Mouse (Mus musculus): ENCODE measurements around the gene Tril.

Gene Tril

DNA sequence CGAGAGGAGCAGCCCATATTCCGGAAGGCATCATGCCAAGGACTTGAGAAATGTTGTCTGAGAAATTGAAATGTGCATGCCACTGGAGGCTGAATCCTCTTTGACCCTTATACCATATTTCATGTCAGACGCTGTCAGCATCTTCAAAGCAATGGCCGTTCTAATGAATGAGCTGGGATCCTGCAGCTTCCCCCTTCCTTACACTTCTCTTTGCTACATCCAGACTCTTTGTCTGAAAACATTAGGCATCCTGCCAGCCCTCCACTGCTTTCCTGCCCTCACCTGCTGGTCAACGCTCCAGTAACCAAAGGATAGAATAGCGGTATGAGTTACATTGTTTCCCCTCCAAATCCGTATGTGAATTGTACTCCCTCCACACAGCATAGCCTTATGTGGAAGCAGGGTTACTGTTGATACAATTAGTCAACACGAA lies 14.0 kb downstream of the Tril start:
- no peak for DNase-seq (ENCODE audit: low spot score in 2 of 2)

DNA sequence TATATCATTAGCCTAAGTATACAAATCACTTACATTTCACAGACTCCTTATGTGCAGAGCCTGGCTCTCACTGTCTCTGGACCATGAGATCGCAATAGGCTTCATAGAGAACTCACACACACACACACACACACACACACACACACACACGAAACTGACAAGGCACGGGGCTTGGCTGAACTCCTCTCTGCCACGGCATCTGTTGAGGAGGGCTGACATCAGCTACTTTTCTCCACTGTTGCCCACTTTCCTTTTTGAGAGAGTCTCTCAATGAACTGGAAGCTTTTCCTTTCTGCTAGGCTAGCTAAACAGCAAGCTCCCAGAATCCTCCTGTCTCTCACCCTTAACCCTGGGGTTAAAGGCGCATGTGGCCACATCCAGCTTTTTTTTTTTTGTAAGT lies 14.6 kb downstream of the Tril start:
- DNase-seq (ENCODE audit: low spot score in 2 of 2): no peak

DNA sequence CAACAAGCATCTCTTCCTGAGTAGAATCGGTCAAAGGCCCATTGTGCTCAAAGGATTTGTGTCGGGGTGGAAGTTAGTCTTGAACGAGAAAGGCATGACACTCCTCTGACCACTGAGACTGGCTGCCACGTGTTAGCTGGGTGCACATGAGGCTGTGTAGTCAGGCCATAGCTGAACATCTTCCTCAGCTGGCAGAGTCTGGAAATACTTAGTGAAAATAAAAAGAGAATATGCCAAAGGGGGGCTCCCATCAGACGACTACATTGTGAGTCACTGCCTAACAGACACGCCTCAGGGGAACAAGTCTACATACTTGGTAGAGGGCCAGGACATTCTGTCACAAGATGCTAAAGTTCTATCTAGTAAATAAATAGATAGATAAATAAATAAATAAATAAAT lies 16.5 kb downstream of the Tril start:
- no peak for DNase-seq (ENCODE audit: low spot score in 2 of 2)

DNA sequence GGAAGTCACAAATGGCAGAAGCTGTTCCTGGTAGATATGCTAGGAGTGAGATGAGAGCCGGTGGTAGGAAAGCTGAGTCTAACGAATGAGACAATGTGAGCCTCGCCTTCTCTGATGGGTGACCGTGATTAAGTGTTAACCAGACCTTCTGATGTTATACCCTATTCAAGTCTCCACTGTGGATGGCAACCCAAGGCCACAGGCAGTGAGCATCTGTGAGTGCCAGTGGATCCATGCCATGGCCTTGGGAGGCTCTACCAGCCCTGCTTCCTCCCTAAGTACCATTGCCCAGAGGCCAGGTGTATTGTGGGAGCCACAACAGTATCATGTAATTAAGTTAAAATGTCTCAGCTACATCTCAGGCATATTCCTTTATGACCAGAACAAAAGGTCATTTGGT lies 17.1 kb downstream of the Tril start:
- DNase-seq (ENCODE audit: low spot score in 2 of 2): no peak

DNA sequence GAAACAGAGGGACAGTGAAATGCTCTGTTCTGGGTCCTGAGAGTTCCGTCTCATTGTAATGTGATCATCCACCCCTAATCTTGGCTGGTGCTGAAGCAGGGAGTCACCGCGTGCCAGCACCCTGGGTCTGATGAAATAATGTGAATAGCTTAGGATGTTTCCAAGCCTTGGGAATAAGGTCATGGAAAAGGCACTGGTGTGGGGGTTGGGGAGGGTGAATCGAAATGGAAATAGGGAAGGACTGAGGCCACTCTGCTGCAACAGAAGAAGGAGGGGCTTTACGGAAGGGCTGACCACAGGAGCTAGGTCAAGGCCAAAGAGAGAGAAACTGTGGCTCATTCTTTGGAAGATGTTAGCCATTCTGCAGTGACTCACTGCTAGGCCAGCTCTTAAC lies 18.7 kb downstream of the Tril start:
- DNase-seq (ENCODE audit: low spot score in 2 of 2): no peak

DNA sequence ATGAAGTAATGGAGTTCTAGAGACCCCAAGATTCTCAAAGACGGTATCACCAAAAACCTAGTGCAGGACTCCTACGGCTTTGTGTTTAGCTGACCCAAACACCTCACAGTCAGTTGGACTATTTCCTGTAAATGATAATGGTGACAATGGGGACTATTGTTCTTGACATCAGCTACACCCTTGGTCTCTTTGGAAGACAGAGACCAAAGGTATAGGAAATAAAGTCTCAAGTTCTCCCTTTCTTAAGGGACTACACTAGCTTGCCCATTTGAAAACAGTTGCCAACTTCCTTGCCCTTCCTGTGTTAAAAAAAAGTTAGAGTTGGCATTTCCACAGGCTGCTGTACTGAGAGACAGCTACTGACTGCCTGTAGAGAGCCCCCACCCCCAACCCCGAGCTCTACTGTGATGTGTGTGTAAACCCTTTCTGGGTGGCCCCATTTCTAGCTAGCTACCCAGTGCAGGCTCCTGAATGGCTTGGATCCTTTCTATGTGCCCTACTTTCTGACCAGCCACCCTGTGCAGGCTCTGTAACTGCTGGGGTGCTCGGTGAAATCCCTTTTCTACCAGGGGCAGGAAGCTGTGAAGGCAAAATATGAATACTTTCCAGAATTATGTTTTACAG lies 19.2 kb downstream of the Tril start:
- no peak for DNase-seq (ENCODE audit: low spot score in 2 of 2)

DNA sequence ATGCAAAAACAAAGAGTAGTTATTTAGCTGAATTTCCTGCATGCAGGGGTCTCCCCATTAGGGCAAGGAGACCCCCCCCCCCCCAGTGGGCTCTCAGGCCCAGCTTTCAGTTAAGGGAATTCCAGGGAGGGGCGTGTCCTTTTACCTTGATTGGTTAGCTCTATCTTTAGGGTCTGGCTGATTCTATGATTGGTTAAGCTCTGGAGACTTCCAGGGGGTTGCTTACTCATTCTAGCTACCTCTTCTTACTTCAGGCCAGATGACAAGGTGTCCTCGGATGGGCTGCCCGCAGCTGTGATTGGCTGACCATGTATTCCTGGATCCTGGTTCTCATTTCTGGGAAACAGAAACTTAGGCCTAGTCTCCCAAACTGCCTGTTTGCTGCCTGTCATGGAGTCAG lies 21.8 kb downstream of the Tril start:
- DNase-seq (ENCODE audit: low spot score in 2 of 2): no peak

DNA sequence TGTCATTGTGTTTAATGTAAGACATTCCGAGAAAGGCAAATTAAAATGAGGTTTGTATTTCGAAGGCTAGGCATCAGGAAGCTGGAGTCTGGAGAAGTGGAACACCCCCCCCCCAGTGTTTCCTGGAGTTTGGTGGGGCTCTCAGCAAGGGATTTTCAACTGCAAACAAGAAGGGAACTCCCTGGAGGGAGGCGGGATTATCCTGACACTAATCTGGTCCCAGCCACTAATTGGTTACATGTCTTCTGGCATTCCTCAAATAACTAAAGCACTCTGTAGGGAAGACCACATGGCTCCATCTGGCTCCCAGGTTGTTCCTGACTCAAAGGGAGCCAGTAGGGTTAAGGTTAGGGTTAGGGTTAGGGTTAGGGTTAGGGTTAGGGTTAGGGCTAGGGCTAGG lies 23.8 kb downstream of the Tril start:
- no peak for DNase-seq (ENCODE audit: low spot score in 2 of 2)

DNA sequence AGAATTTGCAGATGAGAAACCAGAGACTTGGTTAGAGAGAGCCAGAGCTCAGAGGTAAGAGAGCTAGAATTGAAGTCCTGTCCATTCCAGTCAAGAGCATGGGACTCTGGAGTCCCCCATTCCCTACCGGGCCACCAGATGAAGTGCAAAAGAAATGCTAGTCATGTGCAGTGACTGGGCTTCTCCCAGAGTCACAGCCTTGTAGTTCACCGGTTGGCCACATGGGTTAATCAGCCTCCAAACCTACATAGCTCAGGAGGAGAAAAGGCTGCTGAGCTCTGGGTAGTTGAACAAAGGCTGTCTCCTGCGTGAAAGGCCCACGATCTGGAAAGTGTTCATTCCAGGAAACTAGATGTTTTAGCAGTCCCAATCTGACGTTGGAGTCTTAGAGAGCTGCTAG lies 24.8 kb downstream of the Tril start:
- DNase-seq (ENCODE audit: low spot score in 2 of 2): no peak

DNA sequence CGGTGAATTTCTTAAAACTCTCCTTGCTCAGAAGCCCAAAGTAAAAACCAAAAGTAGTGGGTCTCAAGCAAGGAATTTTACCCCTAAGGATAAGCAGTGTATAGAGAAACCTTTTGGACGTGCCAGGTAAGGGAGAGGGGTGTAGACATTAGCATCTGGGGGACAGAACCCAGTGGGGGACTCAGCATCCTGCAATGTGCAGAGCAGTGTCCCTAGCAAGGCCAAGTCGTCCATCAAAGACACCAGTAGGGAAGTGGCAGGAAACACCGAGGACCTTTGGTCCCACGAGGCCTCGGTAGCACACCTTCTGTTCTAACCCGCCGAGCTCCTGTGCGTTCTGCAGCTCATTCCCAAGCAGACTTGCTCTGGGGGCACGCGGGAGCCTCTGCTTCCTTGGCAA lies 25.6 kb downstream of the Tril start:
- no peak for DNase-seq (ENCODE audit: low spot score in 2 of 2)

DNA sequence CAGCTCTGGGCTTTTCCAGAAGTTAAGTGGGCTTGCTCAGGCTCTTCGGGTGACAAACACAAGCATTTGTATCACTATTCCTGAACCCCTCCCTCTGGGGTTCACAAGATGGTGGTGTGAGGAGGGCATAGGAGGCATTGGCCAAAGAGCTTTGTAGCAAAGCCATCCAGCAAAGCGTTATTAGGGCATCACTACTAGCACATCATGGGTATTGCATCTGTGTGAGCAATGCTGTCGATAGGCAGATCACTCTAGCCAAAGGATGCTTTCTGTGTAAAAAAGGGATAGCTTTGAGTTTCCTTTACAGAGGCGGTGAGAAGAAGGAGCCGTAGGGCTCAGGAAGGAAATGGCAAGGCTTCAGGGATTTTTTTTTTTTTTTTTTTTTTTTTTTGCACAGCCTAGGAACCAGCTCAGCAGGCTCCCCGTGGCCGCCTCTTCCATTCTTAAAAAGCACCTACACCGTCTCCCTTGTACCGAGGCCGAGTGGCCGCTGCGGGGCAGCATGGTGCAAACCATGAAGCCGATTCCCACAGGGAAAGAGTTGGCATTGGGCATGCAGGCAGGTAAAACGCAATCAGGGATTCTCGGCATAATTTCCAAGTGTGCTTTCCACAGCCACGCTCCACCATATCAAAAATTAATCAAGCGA lies 26.2 kb downstream of the Tril start:
- DNase-seq (ENCODE audit: low spot score in 2 of 2): peak; percentile 66 to 82

DNA sequence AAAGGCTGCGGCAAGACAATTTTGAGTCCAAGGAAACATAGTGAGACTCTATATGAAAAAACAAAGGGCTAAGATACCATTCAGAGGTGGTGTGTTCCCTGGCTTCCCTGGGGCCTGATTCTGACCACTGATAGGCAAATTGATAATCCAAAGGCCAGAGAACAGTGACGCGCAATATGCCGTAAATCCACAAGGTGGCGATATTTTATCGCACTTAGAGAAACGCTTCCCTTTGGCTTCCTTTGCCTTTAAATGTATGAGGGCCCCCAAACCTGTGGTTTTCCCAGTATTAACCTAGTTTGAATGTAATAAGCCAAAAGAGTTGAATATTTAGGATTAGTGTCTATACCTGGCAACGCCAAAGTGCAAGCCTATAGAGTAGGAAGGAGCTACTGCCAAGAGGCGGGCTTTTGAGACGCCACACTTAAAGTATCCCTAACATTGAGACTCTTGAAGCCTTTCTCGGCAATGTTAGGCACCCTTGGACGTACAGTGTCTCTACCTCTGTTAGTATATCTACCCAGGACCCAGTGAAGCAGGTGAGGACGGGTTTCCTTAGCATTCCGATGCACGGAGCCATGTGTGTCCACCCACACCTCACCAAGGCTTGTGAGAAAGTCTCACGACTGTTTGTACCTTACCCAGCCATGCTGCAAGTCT lies 37.6 kb downstream of the Tril start:
- no peak for DNase-seq (ENCODE audit: low spot score in 2 of 2)

DNA sequence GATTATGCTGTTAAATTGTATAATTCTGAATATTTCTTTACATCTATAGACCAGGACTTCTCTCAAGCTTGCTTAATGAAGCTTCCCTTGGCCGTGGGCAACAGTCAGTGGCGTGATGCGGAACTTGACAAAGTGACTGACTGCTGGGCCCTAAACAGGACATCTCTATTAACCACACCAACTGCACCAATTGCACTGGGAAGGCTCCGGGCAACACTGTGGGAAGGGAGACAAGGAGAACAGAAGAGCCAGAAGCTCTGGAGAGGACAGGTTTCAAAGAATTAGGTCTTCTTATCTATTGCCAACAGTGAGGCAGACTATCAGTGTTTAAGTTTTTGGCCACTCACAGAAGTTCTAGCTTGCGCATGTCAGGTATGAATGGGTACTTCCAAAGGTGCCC lies 38.4 kb downstream of the Tril start:
- DNase-seq (ENCODE audit: low spot score in 2 of 2): no peak

DNA sequence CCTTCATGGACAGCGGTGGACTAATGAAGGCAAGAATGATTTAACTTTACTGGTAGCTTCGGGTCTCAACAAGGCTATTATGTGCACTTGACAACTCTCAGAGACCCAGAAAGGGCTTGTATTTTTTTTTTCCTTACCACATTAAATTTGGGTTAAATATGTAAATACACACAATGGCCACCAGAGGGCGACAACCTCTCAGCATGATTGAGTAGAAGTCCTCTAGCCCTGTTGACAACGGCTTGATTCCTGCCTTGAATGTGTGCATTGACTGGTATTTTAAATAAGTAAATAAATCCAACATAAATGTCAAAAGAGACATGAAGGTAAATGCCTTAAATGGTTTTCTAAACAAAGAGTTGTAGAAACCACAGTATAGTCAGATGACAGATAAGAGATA lies 39.5 kb downstream of the Tril start:
- DNase-seq (ENCODE audit: low spot score in 2 of 2): no peak

DNA sequence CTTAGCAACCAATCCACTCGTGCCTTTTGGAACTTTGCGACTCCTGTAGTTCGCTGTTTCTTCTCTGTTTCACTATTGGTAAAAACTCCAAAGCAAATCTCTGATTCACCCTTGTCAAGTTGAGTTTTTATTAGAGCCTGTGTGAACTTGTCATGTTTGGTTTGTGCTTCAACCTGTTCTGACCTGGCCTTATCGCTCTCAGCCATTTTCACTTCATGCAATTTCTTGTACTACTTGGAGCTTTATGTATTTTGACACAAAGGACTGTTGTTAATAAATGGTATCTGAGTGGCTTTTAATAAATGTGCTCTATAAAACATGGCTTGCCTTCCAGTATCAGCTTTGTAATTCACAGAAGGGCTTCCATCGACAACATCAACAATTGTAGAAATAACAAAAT lies 40.6 kb downstream of the Tril start:
- no peak for DNase-seq (ENCODE audit: low spot score in 2 of 2)

DNA sequence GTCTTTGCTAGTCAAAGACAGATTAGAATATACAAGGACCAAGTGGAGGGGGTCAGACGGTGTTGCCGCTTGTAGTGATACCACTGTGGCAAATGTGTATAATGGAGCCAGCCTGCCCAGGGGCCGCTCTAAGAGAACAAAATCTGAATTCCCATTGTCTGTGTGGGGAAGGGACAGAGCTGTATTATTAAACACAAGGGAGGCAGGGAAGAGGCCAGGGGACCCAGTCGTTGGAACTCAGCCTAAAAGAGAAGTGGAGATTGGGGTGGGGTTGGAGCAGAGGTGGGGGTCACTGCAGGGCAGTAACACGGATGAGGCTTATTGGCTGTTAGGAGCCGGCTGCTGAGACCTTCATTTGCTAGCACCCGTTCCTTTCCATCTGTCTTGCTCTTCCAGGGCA lies 41.1 kb downstream of the Tril start:
- no peak for DNase-seq (ENCODE audit: low spot score in 2 of 2)

DNA sequence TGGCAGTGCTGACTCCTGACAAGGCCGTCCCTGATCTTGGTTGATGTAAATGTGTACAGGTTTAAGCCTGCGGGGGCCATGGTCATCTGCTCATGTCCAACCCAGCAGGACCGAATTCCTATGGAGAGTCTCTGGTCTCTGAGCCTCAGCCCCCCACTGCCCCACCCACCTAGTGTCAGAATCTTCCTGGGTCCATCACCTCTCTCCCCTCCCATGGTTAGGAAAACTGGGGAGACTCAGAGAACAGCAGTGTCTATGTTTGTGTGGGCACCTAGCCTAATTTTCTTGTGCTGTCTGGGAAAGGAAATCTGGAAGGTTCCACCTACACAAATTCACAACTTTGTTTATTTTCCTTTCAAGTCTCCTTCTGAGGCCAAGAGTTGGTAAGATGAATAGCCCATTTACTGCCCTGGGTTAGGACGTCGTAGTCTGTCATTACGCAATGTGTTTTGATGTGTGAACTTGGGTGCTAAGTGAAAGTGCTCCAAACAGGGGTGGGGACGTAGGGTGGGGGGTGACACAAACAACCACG lies 42.1 kb downstream of the Tril start:
- no peak for DNase-seq (ENCODE audit: low spot score in 2 of 2)

DNA sequence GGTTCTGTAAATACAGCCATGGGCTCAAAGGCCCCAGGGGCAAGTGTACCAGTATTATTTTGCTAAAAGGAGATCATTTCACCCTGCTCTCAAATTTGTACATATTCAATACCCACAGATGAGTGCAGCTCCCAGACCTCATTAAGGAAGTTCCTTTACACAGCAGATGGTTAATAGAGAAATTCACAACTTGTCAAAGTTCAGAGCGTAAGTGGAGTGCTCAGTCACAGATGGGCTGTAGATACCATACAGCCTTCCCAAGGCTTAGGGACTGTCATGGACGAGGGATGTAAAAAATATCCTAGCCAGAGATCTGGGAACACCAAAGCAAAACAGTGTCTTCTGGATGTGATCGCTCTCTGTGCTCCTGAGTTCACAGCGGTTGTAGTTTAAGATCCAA lies 52.4 kb downstream of the Tril start:
- no peak for DNase-seq (ENCODE audit: low spot score in 2 of 2)

DNA sequence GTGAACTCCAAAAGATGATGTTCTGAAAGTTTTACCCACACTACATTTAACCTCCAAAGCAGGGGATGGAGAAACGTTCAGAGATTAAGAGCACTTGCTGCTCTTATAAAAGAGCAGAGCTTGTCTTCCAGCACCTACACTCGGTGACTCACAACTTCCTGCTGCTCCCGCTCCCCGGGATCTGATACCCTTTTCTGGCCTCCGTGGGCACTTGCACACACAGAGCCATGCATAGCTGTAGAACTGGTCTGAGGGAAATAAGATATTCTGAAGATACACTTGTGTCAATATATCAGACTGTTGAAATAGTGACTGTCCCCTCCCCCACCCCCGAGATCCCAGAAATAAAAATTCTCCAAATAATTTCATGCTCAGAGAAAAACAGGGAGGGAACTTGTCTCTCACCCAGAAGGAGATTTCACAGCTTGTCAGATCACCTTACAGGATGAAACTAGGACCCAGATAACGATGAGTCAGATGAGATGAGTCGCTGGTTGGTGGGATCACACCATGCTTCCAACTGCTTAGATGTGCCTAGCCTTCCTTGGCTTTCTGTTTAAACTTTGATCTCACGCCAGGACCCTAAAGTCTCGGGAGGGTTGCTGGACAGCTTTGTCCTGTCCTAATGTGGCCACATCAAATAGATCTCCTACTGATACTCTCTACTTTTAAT lies 54.3 kb downstream of the Tril start:
- DNase-seq (ENCODE audit: low spot score in 2 of 2): no peak

DNA sequence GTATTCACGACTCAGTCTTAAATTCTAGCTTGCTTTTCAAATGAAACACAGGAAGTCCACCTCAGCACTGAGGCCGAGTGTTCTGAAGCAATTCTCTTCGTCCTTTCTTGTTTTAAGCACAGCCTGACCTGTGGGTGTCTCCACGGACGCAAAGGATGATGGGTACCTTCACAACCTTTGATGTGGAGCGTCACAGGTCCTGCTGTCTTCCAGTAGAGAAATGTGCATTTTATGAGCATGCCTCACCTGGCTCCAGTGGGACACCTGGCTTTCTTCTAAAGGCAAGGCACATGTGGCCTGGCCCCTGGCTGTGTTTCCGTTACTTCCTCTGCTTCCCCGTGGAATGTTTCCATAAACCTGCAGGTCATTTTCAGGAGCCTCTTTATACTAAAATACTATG lies 54.9 kb downstream of the Tril start:
- DNase-seq (ENCODE audit: low spot score in 2 of 2): no peak
